Mouse (Mus musculus): ENCODE results near the gene Olfr1247.
"Not testable (repeated sequence)": the region's sequence is repeated elsewhere in the genome, so short reads cannot be mapped to it uniquely, and the experiment has no call there.

Olfr1247 gene

DNA sequence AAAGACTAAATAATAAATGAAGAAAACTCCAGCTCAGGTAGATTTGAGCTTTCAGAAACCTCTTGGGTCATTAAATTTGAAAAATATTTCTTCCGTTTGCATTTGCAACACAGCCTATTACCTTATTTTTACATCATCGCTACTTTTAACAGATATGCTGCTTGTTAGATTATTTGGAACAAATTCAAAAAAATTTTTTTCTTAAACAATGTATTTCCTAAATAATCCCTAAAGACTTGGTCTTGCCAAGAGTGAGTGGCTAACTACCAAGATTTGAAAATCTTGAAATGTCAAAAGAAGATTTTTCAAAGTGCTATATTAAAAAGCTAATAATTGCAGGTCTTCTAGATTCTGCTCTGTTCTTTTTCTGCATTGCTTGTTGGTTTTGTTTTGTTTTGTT is at the start of gene Olfr1247:
Gene Olfr1247 (minus strand): TSS at position 101 of the 400 bp plus-strand sequence.
- DNase-seq (ENCODE audit: low spot score): no peak

DNA sequence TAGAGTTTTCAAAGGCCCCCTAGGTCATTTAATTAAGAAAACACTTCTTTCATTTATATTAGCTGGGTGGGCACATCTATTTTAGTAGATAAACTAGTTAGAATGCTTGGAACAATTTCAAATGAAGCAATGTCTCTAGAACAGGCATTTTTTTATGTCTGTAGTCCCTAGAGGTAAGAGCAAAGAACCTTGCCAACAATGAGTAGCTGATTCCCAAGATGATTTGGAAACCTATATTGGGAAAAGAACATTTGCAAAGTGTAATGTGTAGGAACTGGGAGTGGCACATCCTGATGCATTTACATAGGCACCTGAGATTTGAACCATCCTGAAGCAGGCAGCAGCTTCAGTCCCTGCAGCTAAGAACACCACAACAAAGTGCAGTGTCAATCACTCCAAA is 47.4 kb upstream of the Olfr1247 start, which contains the start of gene Olfr1250:
Gene Olfr1250 (minus strand): TSS at position 101 of the 400 bp plus-strand sequence.
- DNase-seq (ENCODE audit: low spot score): no peak

DNA sequence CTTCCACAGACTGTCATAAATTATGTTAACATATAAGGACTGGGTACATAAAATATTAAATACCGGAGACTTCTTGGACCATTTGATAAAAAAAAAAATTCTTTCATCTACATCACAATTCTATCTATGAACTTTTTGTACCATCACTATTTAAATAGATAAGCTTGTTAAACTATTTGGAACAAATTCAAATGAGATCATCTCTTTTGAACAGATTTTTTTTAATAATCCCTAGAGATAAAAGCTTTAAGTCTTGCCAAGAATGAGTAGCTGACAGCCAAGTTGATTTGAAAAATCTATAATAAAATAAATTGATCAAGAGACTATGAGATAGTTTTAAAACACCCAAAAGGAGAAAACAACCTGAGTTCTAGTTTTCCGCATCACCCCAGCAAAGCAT is 21.0 kb upstream of the Olfr1247 start, which contains the start of gene Olfr1249:
Gene Olfr1249 (minus strand): TSS at position 101 of the 400 bp plus-strand sequence.
- no peak for DNase-seq (ENCODE audit: low spot score)

DNA sequence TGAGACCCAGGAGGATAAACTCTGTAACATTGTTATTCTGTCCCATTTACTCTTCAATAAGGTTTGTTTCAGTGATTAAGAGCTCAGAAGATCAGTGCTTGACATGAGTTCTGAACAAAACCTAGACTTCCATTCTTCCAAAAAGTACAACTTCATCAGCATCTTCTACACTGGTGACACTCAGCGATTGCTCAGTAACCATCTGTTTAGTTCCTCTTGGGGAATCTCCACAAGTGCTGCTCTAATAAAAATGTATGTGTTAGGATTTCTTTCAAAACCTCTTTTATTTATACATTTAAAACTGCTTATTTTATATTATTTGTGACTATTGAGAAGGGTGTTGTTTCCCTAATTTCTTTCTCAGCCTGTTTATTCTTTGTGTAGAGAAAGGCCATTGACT is 4.2 kb upstream of the Olfr1247 start, which contains the start of gene Olfr1248:
Gene Olfr1248 (minus strand): TSS at position 101 of the 400 bp plus-strand sequence.
- not testable (repeated sequence) for DNase-seq (ENCODE audit: low spot score)

DNA sequence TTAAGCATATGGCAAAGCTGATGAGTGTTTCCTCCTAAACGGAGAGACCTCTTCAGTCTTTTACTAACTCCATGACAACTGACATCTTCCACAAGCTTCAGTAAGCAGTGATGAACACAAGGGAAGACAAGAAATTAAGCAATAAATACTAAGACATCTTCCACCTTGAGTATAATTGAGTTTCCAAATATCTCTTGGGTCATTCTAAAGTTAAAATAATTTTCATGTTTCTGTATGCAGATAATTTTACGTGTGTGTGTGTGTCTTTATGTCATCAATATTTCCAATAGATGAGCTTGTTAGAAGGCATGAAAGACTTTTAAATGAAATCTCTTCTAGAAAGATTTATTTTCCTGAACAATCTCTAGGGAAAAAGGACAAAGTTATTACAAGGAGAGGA is 20.9 kb downstream of the Olfr1247 start, which contains the start of gene Olfr1246:
Gene Olfr1246 (minus strand): TSS at position 101 of the 400 bp plus-strand sequence.
- no peak for DNase-seq (ENCODE audit: low spot score)

DNA sequence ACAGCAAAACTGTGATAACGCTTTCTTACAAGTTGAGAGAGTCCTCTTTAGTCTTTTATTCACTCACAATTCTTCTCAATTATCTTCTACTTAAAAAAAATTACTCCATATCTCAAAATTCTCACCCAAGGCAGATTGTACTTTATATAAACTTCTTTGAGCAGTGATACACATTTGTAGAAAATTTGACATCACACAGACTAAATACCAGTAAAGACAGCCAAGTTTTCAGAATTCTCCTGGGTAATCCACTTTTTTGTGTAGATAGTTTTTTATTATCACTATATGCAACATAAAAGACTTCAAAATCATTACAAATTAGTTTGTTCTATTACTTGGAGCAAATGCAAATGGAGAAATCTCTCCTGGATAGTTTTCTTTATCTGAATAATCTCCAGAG is 35.6 kb downstream of the Olfr1247 start, which contains the start of gene Olfr1245:
Gene Olfr1245 (minus strand): TSS at position 101 of the 400 bp plus-strand sequence.
- no peak for DNase-seq (ENCODE audit: low spot score)

DNA sequence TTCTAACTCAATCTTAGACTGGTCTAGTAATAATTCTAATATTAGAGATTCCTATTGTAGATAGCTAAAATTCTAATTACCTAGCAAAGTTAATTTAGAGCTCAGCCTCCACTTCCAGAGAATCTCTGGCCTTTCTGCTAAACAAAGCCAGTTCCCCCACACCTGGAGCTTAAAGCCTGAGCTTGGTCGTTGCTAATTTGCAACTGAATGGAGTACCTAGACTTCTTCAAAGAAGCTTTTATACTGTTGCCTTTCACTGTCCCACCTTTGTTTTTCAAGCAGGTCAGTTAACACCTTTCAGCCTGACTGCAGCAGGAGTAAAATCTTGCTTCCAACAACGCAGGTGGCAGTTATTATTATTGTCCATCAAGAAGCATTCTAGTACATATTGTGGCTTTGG is 51.2 kb downstream of the Olfr1247 start:
- DNase-seq (ENCODE audit: low spot score): not testable (repeated sequence)
